Mouse (Mus musculus) forebrain, embryonic 16.5 days (tissue): ENCODE measurements at regions not wholly inside any gene's neighbourhood (a gene's known extent, or its start where the extent isn't known, plus 50 kb on each side); places are given as distances from the start of the nearest gene placed in this dataset.
"Not testable (repeated sequence)": the region's sequence is repeated elsewhere in the genome, so short reads cannot be mapped to it uniquely, and the experiment has no call there.

Experiments
- ATAC-seq: fragments of 200-750 bp; cut with Nextera tagmentation; 2 replicates; pipeline ENCODE4 v1.8.0; 2017; ENCODE audit warnings: mild to moderate bottlenecking, moderate library complexity
- H3K27ac ChIP-seq: fragments of 300-500 bp; sonication (generic); 2 replicates; pipeline ENCODE4 v1.5.1; 2014; ENCODE audit warnings: low read length, control low read depth
- H3K27me3 ChIP-seq: fragments of 300-500 bp; sonication (generic); replicated peaks from 2 replicates; pipeline ENCODE4 v1.6.1; 2014; ENCODE audit warnings: low read length; ENCODE audit not compliant: control insufficient read depth, insufficient read depth
- H3K36me3 ChIP-seq: fragments of 300-500 bp; sonication (generic); 2 replicates; pipeline ENCODE4 v1.6.1; 2014; ENCODE audit not compliant: control insufficient read depth, insufficient read depth
- H3K4me1 ChIP-seq: fragments of 300-500 bp; sonication (generic); replicated peaks from 2 replicates; pipeline ENCODE4 v1.6.1; 2014; ENCODE audit warnings: low read length; ENCODE audit not compliant: control insufficient read depth, insufficient read depth
- H3K4me2 ChIP-seq: fragments of 300-500 bp; sonication (generic); 2 replicates; pipeline ENCODE4 v1.6.1; 2014; ENCODE audit warnings: mild to moderate bottlenecking, low read length, control low read depth
- H3K4me3 ChIP-seq: fragments of 300-500 bp; sonication (generic); replicated peaks from 2 replicates; pipeline ENCODE4 v1.5.1; 2014; ENCODE audit warnings: mild to moderate bottlenecking, low read length, control low read depth
- H3K9ac ChIP-seq: fragments of 300-500 bp; sonication (generic); replicated peaks from 2 replicates; pipeline ENCODE4 v1.6.1; 2014; ENCODE audit warnings: low read depth, low read length, control low read depth
- H3K9me3 ChIP-seq: fragments of 300-500 bp; sonication (generic); 2 replicates; pipeline ENCODE4 v1.6.1; 2016; ENCODE audit warnings: low read length; ENCODE audit not compliant: control insufficient read depth
- WGBS: fragments of 180-500 bp; shearing (Covaris S2); extraction: QIAGEN DNeasy Blood & Tissue Kit; methylation state at CpG from one replicate; pipeline ENCODE4 v1.1.7; 2014; 5-methylcytosine and 5-hydroxymethylcytosine counted together

- H3K27me3 ChIP-seq: no peaks in the 10 kb centered on the region
- 86% methylated on average over 1 of the region's 1 CpGs for WGBS
- H3K4me3 ChIP-seq: no peak overlapping the region
- no peaks in the 10 kb centered on the region for H3K4me1 ChIP-seq
- no peak overlapping the region for H3K4me2 ChIP-seq
- H3K9ac ChIP-seq: no peak overlapping the region
- H3K27ac ChIP-seq: no peak overlapping the region
- no peaks in the 10 kb centered on the region for H3K9me3 ChIP-seq
- no peaks in the 10 kb centered on the region for H3K36me3 ChIP-seq
- no peak for ATAC-seq
These were observed 398.4 kb upstream of the Gm10801 start for GRCm38 (mm10) chr2:98263641-98264040.

GRCm38 (mm10) chr2:98269562-98269961, 392.5 kb upstream of the Gm10801 start:
- H3K9ac ChIP-seq: no peak overlapping the region
- no peaks in the 10 kb centered on the region for H3K9me3 ChIP-seq
- no peak overlapping the region for H3K4me2 ChIP-seq
- WGBS: 33% methylated on average over 1 of the region's 1 CpGs
- no peak overlapping the region for H3K4me3 ChIP-seq
- ATAC-seq: no peak
- no peaks in the 10 kb centered on the region for H3K27me3 ChIP-seq
- no peaks in the 10 kb centered on the region for H3K4me1 ChIP-seq
- H3K27ac ChIP-seq: no peak overlapping the region
- H3K36me3 ChIP-seq: no peaks in the 10 kb centered on the region

GRCm38 (mm10) chr2:98286796-98287352, 375.2 kb upstream of the Gm10801 start:
- WGBS: 84% methylated on average over 3 of the region's 3 CpGs
- Histone ChIP-seq H3K36me3 (no peaks in the 10 kb centered on the region), H3K4me1 (no peaks in the 10 kb centered on the region), H3K27ac (no peak overlapping the region), H3K9me3 (no peaks in the 10 kb centered on the region), H3K27me3 (no peaks in the 10 kb centered on the region), H3K9ac (no peak overlapping the region), H3K4me3 (no peak overlapping the region), H3K4me2 (no peak overlapping the region)
- peak; percentile 71 for ATAC-seq

- not testable (repeated sequence) for ATAC-seq, H3K36me3 ChIP-seq, H3K4me1 ChIP-seq, H3K9ac ChIP-seq, H3K4me3 ChIP-seq, H3K4me2 ChIP-seq, H3K27ac ChIP-seq, H3K27me3 ChIP-seq
- WGBS: 91% methylated on average over 13 of the region's 13 CpGs
- peaks cover 15% of the 10 kb centered on the region; the same call in 1 of the 2 replicates for H3K9me3 ChIP-seq
These were observed 332.0 kb upstream of the Gm10801 start for GRCm38 (mm10) chr2:98330025-98330424.

GRCm38 (mm10) chr2:98354200-98354599, 307.8 kb upstream of the Gm10801 start:
- no peak overlapping the region for H3K4me2 ChIP-seq
- no peak overlapping the region for H3K9ac ChIP-seq
- WGBS: 65% methylated on average over 2 of the region's 2 CpGs
- no peaks in the 10 kb centered on the region for H3K9me3 ChIP-seq
- H3K4me1 ChIP-seq: no peaks in the 10 kb centered on the region
- H3K27me3 ChIP-seq: no peaks in the 10 kb centered on the region
- H3K27ac ChIP-seq: no peak overlapping the region
- no peaks in the 10 kb centered on the region for H3K36me3 ChIP-seq
- peak; percentile 79 for ATAC-seq
- H3K4me3 ChIP-seq: no peak overlapping the region

- no peak overlapping the region for H3K27ac ChIP-seq
- H3K9ac ChIP-seq: no peak overlapping the region
- no peak overlapping the region for H3K4me3 ChIP-seq
- no peaks in the 10 kb centered on the region for H3K27me3 ChIP-seq
- H3K4me2 ChIP-seq: no peak overlapping the region
- H3K36me3 ChIP-seq: no peaks in the 10 kb centered on the region
- WGBS: 83% methylated on average over 1 of the region's 1 CpGs
- H3K9me3 ChIP-seq: no peaks in the 10 kb centered on the region
- no peaks in the 10 kb centered on the region for H3K4me1 ChIP-seq
- ATAC-seq: no peak
These were observed 282.8 kb upstream of the Gm10801 start for GRCm38 (mm10) chr2:98379211-98379610.
